Mouse (Mus musculus) regulatory T cell (primary cell): ENCODE measurements at regions not wholly inside any gene's neighbourhood (a gene's known extent, or its start where the extent isn't known, plus 50 kb on each side); places are given as distances from the start of the nearest gene placed in this dataset.

Experiments
- in situ Hi-C: fragments of 300-600 bp; cut with MboI, MseI; formaldehyde crosslinking; loops from one replicate; pipeline ENCODE4 v1.15.1; 2025; ENCODE audit warnings: high pct_unique_total_duplicates

GRCm38 (mm10) chr14:99366281-99366987 lies 67.9 kb downstream of the Klf5 start:
- in situ Hi-C loops: no loop called here

- in situ Hi-C loops: no loop called here
Measured at GRCm38 (mm10) chr14:99366996-99367555, 68.6 kb downstream of the Klf5 start.

GRCm38 (mm10) chr14:99369366-99369765 lies 70.9 kb downstream of the Klf5 start:
- in situ Hi-C loops: no loop called here

- in situ Hi-C loops: no loop called here
Measured at GRCm38 (mm10) chr14:99373682-99374081, 75.2 kb downstream of the Klf5 start.

- in situ Hi-C loops: no loop called here
Measured at GRCm38 (mm10) chr14:99375040-99375610, 76.6 kb downstream of the Klf5 start.

- in situ Hi-C loops: no loop called here
Measured at GRCm38 (mm10) chr14:99376652-99377502, 78.4 kb downstream of the Klf5 start.

- in situ Hi-C loops: no loop called here
Measured at GRCm38 (mm10) chr14:99381262-99382017, 82.9 kb downstream of the Klf5 start.

- in situ Hi-C loops: no loop called here
Measured at GRCm38 (mm10) chr14:99382051-99382450, 83.6 kb downstream of the Klf5 start.

GRCm38 (mm10) chr14:99383170-99383569 lies 84.7 kb downstream of the Klf5 start:
- in situ Hi-C loops: no loop called here

GRCm38 (mm10) chr14:99387581-99387980 lies 89.1 kb downstream of the Klf5 start:
- in situ Hi-C loops: no loop called here

GRCm38 (mm10) chr14:99389306-99389705 lies 90.8 kb downstream of the Klf5 start:
- in situ Hi-C loops: no loop called here

GRCm38 (mm10) chr14:99391700-99392099 lies 93.2 kb downstream of the Klf5 start:
- in situ Hi-C loops: no loop called here

- in situ Hi-C loops: no loop called here
Measured at GRCm38 (mm10) chr14:99392813-99393212, 94.3 kb downstream of the Klf5 start.

- in situ Hi-C loops: no loop called here
Measured at GRCm38 (mm10) chr14:99393611-99394010, 95.1 kb downstream of the Klf5 start.

GRCm38 (mm10) chr14:99403155-99403726 lies 104.8 kb downstream of the Klf5 start:
- in situ Hi-C loops: no loop called here

GRCm38 (mm10) chr14:99405228-99405627 lies 106.7 kb downstream of the Klf5 start:
- in situ Hi-C loops: no loop called here

- in situ Hi-C loops: loop anchor here (10.0 kb wide), 1 partner anchor 1303 kb away; no protein-coding TSS in a partner anchor
Measured at GRCm38 (mm10) chr14:99411835-99412234, 113.3 kb downstream of the Klf5 start.

GRCm38 (mm10) chr14:99416169-99416568 lies 117.7 kb downstream of the Klf5 start:
- in situ Hi-C loops: loop anchor here (10.0 kb wide), 1 partner anchor 1299 kb away; no protein-coding TSS in a partner anchor

- in situ Hi-C loops: loop anchor here (10.0 kb wide), 1 partner anchor 1296 kb away; no protein-coding TSS in a partner anchor
Measured at GRCm38 (mm10) chr14:99418970-99419369, 120.5 kb downstream of the Klf5 start.

- in situ Hi-C loops: no loop called here
Measured at GRCm38 (mm10) chr14:99423334-99423733, 124.8 kb downstream of the Klf5 start.

GRCm38 (mm10) chr14:99427049-99427448 lies 128.6 kb downstream of the Klf5 start:
- in situ Hi-C loops: no loop called here
